Mouse (Mus musculus): ENCODE data around the gene Esrrg. TPM values are rescaled to one million over a fixed set of nuclear protein-coding genes. Genes with fewer than 3 reads are reported as not detected.

The Esrrg gene
- polyA plus RNA-seq, 1 experiment: 12.7 TPM

- no peaks in the 10 kb centered on the region for H3K4me1 ChIP-seq (ENCODE audit: control insufficient read depth, insufficient read depth, low read length)
- H3K4me3 ChIP-seq (ENCODE audit: insufficient read depth, low read length): no peak overlapping the region
- no peak overlapping the region for H3K27ac ChIP-seq (ENCODE audit: insufficient read depth, low read length)
- TF ChIP-seq POLR2A (IDR thresholded peaks at IDR 0.05; ENCODE audit: extremely low read depth, insufficient read depth, low read length) (no peak), CTCF (IDR thresholded peaks at IDR 0.05; ENCODE audit: extremely low read depth, insufficient read depth, low read length) (no peak)
Observed at GRCm38 (mm10) chr1:187896291-187896690, 287.7 kb downstream of the Esrrg start.

GRCm38 (mm10) chr1:187896910-187897309 is 288.3 kb downstream of the Esrrg start:
- H3K4me3 ChIP-seq (ENCODE audit: insufficient read depth, low read length): no peak overlapping the region
- TF ChIP-seq POLR2A (IDR thresholded peaks at IDR 0.05; ENCODE audit: extremely low read depth, insufficient read depth, low read length) (no peak), CTCF (IDR thresholded peaks at IDR 0.05; ENCODE audit: extremely low read depth, insufficient read depth, low read length) (no peak)
- no peak overlapping the region for H3K27ac ChIP-seq (ENCODE audit: insufficient read depth, low read length)
- H3K4me1 ChIP-seq (ENCODE audit: control insufficient read depth, insufficient read depth, low read length): no peaks in the 10 kb centered on the region

DNA sequence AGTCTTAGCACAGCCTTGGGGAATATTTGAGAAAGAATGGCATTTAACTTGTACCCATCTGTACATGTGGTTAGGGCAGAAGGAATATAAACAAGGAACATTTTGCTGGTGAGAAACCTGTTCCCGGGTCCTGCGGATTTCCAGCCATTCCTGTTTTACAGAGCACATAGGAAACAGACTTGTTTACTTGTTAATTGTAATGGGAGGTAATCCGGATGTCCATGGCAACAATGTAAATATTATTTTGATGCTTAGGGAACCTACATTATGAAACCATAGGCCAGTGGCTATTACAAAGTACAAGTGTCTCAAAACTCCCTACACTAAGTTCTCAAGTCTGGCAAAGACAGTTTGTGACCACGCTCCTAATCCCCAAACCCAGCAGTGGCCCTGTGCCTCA is 290.9 kb downstream of the Esrrg start:
- TF ChIP-seq CTCF (IDR thresholded peaks at IDR 0.05; ENCODE audit: extremely low read depth, insufficient read depth, low read length) (no peak), POLR2A (IDR thresholded peaks at IDR 0.05; ENCODE audit: extremely low read depth, insufficient read depth, low read length) (no peak)
- Histone ChIP-seq H3K4me1 (ENCODE audit: control insufficient read depth, insufficient read depth, low read length) (no peaks in the 10 kb centered on the region), H3K27ac (ENCODE audit: insufficient read depth, low read length) (no peak overlapping the region), H3K4me3 (ENCODE audit: insufficient read depth, low read length) (no peak overlapping the region)

DNA sequence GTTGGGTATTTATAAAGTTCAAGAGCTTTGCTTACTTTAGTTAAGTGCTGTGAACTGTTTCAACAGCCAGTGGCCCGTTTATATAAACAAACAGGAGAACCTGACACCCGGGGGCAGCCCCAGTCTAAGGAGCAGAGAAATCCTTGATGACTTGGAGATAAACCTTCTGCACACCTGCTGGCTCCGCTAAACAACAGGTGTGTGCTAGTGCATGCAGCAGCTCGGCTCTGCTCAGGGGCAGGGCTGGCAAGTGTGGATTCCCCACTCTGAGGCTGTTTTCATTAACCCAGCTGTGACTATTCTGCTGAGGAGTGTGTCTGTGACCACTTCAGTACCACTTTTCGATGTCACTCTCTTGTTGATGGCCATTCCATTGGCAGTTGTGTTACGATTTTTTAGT is 292.2 kb downstream of the Esrrg start:
- no peaks in the 10 kb centered on the region for H3K4me1 ChIP-seq (ENCODE audit: control insufficient read depth, insufficient read depth, low read length)
- H3K4me3 ChIP-seq (ENCODE audit: insufficient read depth, low read length): no peak overlapping the region
- no peak overlapping the region for H3K27ac ChIP-seq (ENCODE audit: insufficient read depth, low read length)
- TF ChIP-seq POLR2A (IDR thresholded peaks at IDR 0.05; ENCODE audit: extremely low read depth, insufficient read depth, low read length): no peak
- no peak for TF ChIP-seq CTCF (IDR thresholded peaks at IDR 0.05; ENCODE audit: extremely low read depth, insufficient read depth, low read length)

DNA sequence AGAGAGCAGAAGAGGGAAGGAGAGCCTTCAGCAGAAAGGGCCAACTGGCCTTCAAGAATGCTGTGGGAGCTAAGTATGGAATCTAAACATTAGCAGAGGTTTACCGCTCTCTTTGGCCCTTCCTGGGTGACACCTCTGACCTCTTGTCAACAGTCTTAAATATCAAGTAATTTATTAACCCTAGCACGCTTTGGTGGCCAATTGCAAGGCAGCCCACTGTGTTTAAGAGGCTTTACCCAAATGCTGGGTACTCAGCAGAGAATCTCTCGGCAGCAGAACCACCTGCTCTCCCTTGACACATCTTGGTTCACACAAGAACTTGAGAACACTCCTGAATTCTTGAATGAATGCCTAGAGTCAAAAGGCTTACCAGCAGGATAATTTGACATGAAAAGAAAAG is 293.6 kb downstream of the Esrrg start:
- no peak for TF ChIP-seq POLR2A (IDR thresholded peaks at IDR 0.05; ENCODE audit: extremely low read depth, insufficient read depth, low read length)
- no peak for TF ChIP-seq CTCF (IDR thresholded peaks at IDR 0.05; ENCODE audit: extremely low read depth, insufficient read depth, low read length)
- Histone ChIP-seq H3K4me1 (ENCODE audit: control insufficient read depth, insufficient read depth, low read length) (no peaks in the 10 kb centered on the region), H3K4me3 (ENCODE audit: insufficient read depth, low read length) (no peak overlapping the region), H3K27ac (ENCODE audit: insufficient read depth, low read length) (no peak overlapping the region)

DNA sequence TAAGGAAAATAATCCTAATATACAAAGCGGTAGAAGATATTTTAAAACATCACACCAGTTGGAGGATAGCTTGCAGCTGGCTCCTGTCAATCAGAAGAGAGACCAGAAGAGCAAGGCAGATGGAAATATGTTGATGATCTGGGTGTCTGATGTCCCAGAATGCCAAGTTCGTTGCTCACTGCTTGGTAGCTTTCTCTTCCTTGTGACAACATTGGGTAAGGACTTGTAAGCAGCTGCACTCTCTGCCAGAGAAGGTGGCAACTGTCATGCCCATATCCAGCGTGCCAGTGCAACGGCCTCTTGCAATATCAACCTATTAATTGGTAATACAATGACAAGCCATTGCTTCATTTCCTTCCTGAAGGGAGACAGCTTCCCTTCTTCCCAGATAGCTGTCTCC is 296.1 kb downstream of the Esrrg start:
- TF ChIP-seq CTCF (IDR thresholded peaks at IDR 0.05; ENCODE audit: extremely low read depth, insufficient read depth, low read length): no peak
- no peak for TF ChIP-seq POLR2A (IDR thresholded peaks at IDR 0.05; ENCODE audit: extremely low read depth, insufficient read depth, low read length)
- Histone ChIP-seq H3K4me1 (ENCODE audit: control insufficient read depth, insufficient read depth, low read length) (no peaks in the 10 kb centered on the region), H3K4me3 (ENCODE audit: insufficient read depth, low read length) (no peak overlapping the region), H3K27ac (ENCODE audit: insufficient read depth, low read length) (no peak overlapping the region)

GRCm38 (mm10) chr1:187907407-187907806 is 298.8 kb downstream of the Esrrg start:
- H3K27ac ChIP-seq (ENCODE audit: insufficient read depth, low read length): no peak overlapping the region
- TF ChIP-seq POLR2A (IDR thresholded peaks at IDR 0.05; ENCODE audit: extremely low read depth, insufficient read depth, low read length): no peak
- no peak for TF ChIP-seq CTCF (IDR thresholded peaks at IDR 0.05; ENCODE audit: extremely low read depth, insufficient read depth, low read length)
- no peaks in the 10 kb centered on the region for H3K4me1 ChIP-seq (ENCODE audit: control insufficient read depth, insufficient read depth, low read length)
- H3K4me3 ChIP-seq (ENCODE audit: insufficient read depth, low read length): no peak overlapping the region

DNA sequence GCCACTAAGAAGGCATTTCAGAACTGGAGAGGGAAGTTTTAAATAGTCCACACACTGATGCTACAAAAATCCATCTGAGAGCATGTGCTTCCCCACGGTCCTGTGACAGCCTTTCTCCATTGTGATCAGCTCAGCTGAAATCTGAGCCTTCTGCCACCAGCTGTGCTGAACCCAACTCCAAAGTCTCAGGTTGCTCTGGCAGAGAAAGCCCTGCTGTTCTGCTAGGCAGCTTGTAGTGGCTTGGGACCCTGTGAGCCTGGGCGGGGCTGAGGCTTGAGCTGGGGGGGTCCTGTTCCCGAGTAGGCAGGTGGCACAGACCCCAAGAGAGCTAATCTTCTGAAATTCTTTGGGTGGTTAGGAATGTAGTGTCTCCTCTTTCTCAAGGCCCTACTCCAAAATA is 299.3 kb downstream of the Esrrg start:
- TF ChIP-seq CTCF (IDR thresholded peaks at IDR 0.05; ENCODE audit: extremely low read depth, insufficient read depth, low read length) (no peak), POLR2A (IDR thresholded peaks at IDR 0.05; ENCODE audit: extremely low read depth, insufficient read depth, low read length) (no peak)
- Histone ChIP-seq H3K4me3 (ENCODE audit: insufficient read depth, low read length) (no peak overlapping the region), H3K27ac (ENCODE audit: insufficient read depth, low read length) (no peak overlapping the region), H3K4me1 (ENCODE audit: control insufficient read depth, insufficient read depth, low read length) (no peaks in the 10 kb centered on the region)

GRCm38 (mm10) chr1:187910718-187911117 is 302.1 kb downstream of the Esrrg start:
- TF ChIP-seq POLR2A (IDR thresholded peaks at IDR 0.05; ENCODE audit: extremely low read depth, insufficient read depth, low read length): no peak
- no peak for TF ChIP-seq CTCF (IDR thresholded peaks at IDR 0.05; ENCODE audit: extremely low read depth, insufficient read depth, low read length)
- no peaks in the 10 kb centered on the region for H3K4me1 ChIP-seq (ENCODE audit: control insufficient read depth, insufficient read depth, low read length)
- H3K27ac ChIP-seq (ENCODE audit: insufficient read depth, low read length): no peak overlapping the region
- no peak overlapping the region for H3K4me3 ChIP-seq (ENCODE audit: insufficient read depth, low read length)

DNA sequence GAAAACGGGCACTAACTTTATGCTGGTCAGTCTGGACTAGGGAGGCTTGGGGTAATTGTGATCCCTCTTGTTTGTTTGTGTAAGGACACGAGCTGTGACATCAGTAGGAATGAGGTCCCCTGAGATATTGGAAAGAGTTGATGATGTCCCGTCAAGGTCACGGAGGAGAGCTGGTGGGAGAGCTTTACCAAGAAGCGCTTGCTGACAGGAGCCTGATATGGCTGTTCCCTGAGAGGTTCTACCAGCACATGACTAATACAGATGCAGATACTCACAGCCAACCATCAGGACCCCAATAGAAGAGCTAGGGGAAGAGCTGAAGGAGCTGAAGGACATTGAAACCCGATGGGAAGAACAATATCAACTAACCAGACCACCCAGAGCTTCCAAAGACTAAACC is 302.6 kb downstream of the Esrrg start:
- Histone ChIP-seq H3K4me1 (ENCODE audit: control insufficient read depth, insufficient read depth, low read length) (no peaks in the 10 kb centered on the region), H3K4me3 (ENCODE audit: insufficient read depth, low read length) (no peak overlapping the region), H3K27ac (ENCODE audit: insufficient read depth, low read length) (no peak overlapping the region)
- TF ChIP-seq CTCF (IDR thresholded peaks at IDR 0.05; ENCODE audit: extremely low read depth, insufficient read depth, low read length) (no peak), POLR2A (IDR thresholded peaks at IDR 0.05; ENCODE audit: extremely low read depth, insufficient read depth, low read length) (no peak)

- Histone ChIP-seq H3K27ac (ENCODE audit: insufficient read depth, low read length) (no peak overlapping the region), H3K4me1 (ENCODE audit: control insufficient read depth, insufficient read depth, low read length) (no peaks in the 10 kb centered on the region)
Observed at GRCm38 (mm10) chr1:187918303-187918702, 309.7 kb downstream of the Esrrg start.

More at GRCm38 (mm10) chr1:187918303-187918702, 309.7 kb downstream of the Esrrg start:
- H3K4me3 ChIP-seq (ENCODE audit: insufficient read depth, low read length): no peak overlapping the region
- TF ChIP-seq POLR2A (IDR thresholded peaks at IDR 0.05; ENCODE audit: extremely low read depth, insufficient read depth, low read length) (no peak), CTCF (IDR thresholded peaks at IDR 0.05; ENCODE audit: extremely low read depth, insufficient read depth, low read length) (no peak)
